Mouse (Mus musculus) CH12.LX (cell line): Measurements from ENCODE around the gene Rsbn1. TPM values are rescaled to one million over a fixed set of nuclear protein-coding genes. Genes with fewer than 3 reads are reported as not detected.

ENCODE experiments used
- DNase-seq: peaks from one replicate; pipeline ENCODE4 v3.0.0-alpha.2; 2013; ENCODE audit errors: extremely low read depth
- H3K27ac ChIP-seq: 2 replicates; pipeline ENCODE4 v1.5.1; 2012; ENCODE audit warnings: low read depth, mild to moderate bottlenecking, control low read depth, moderate library complexity; ENCODE audit not compliant: insufficient read depth
- H3K27me3 ChIP-seq: replicated peaks from 2 replicates; pipeline ENCODE3; 2012; ENCODE audit warnings: inconsistent platforms
- H3K36me3 ChIP-seq, 2 experiments: replicated peaks in 1 of 2; 2 replicates each; pipeline versions ENCODE3 to v1.6.1; 2012; ENCODE audit warnings: inconsistent platforms in 1 of 2, low read length in 1 of 2, mild to moderate bottlenecking in 1 of 2, mixed read lengths in 1 of 2, moderate library complexity in 1 of 2; ENCODE audit not compliant: control insufficient read depth in 1 of 2, insufficient read depth in 1 of 2
- H3K4me1 ChIP-seq, 2 experiments: 2 replicates each; pipeline ENCODE4 v1.6.1; 2012; ENCODE audit warnings: inconsistent platforms in 1 of 2, moderate library complexity in 1 of 2; ENCODE audit not compliant: insufficient read depth in 2 of 2, control insufficient read depth in 1 of 2
- H3K4me2 ChIP-seq: 2 replicates; pipeline ENCODE4 v1.6.1; 2012; ENCODE audit warnings: low read depth, mild to moderate bottlenecking, control low read depth; ENCODE audit not compliant: poor library complexity, insufficient read depth, severe bottlenecking
- H3K4me3 ChIP-seq, 3 experiments: fragments of 150-350 bp in 1 of 3; sonication (generic) in 1 of 3; replicated peaks in 1 of 3; 2 replicates each; pipeline versions ENCODE3 to v1.5.1; 2011 to 2012; ENCODE audit warnings: low read depth in 2 of 3, low read length in 2 of 3, mild to moderate bottlenecking in 2 of 3, moderate library complexity in 2 of 3, control low read depth in 1 of 3, improper control_type of control experiment in 1 of 3, inconsistent platforms in 1 of 3, mixed read lengths in 1 of 3; ENCODE audit not compliant: poor library complexity in 1 of 3
- H3K79me2 ChIP-seq: replicated peaks from 2 replicates; pipeline ENCODE4 v1.6.1; 2012; ENCODE audit warnings: mild to moderate bottlenecking, moderate library complexity; ENCODE audit not compliant: control insufficient read depth, poor library complexity, insufficient read depth, severe bottlenecking; ENCODE audit errors: extremely low read depth
- H3K9ac ChIP-seq: 2 replicates; pipeline ENCODE4 v1.6.1; 2012; ENCODE audit warnings: low read depth, mild to moderate bottlenecking, control low read depth, moderate library complexity; ENCODE audit not compliant: insufficient read depth
- H3K9me3 ChIP-seq: replicated peaks from 2 replicates; pipeline ENCODE3; 2012; ENCODE audit warnings: low read length, inconsistent platforms, mixed read lengths
- BHLHE40 ChIP-seq: IDR thresholded peaks from 2 replicates; pipeline ENCODE4 v1.6.1; 2011; ENCODE audit warnings: mild to moderate bottlenecking, low read depth, low read length, improper control_type of control experiment
- CHD1 ChIP-seq: IDR thresholded peaks from 2 replicates; pipeline ENCODE4 v1.6.1; 2012; ENCODE audit warnings: low read depth, low read length, improper control_type of control experiment, inconsistent platforms
- CHD2 ChIP-seq: IDR thresholded peaks from 2 replicates; pipeline ENCODE4 v1.6.1; 2011; ENCODE audit warnings: low read length, improper control_type of control experiment
- CTCF ChIP-seq, 2 experiments: IDR thresholded peaks in 1 of 2; conservative IDR thresholded peaks in 1 of 2; 2 replicates each; pipeline ENCODE4 v1.5.1; 2011 to 2012; ENCODE audit warnings: low read depth in 2 of 2, low read length in 2 of 2, improper control_type of control experiment in 1 of 2, inconsistent platforms in 1 of 2, mild to moderate bottlenecking in 1 of 2, moderate library complexity in 1 of 2
- E2F4 ChIP-seq: IDR thresholded peaks from 2 replicates; pipeline ENCODE4 v1.6.1; 2011; ENCODE audit warnings: low read depth, low read length, improper control_type of control experiment; ENCODE audit not compliant: insufficient replicate concordance
- ELF1 ChIP-seq: IDR thresholded peaks from 2 replicates; pipeline ENCODE4 v1.6.1; 2014; ENCODE audit warnings: low read depth, mild to moderate bottlenecking, inconsistent platforms, low read length, improper control_type of control experiment
- EP300 ChIP-seq: IDR thresholded peaks from 2 replicates; pipeline ENCODE4 v1.6.1; 2011; ENCODE audit warnings: low read length, improper control_type of control experiment
- ETS1 ChIP-seq: conservative IDR thresholded peaks from 2 replicates; pipeline ENCODE4 v1.6.1; 2012; ENCODE audit warnings: low read depth, mild to moderate bottlenecking, inconsistent platforms, low read length, improper control_type of control experiment, moderate library complexity
- GABPA ChIP-seq: IDR thresholded peaks from 2 replicates; pipeline ENCODE4 v1.6.1; 2012; ENCODE audit warnings: low read depth, low read length, improper control_type of control experiment, inconsistent platforms; ENCODE audit not compliant: insufficient replicate concordance
- HCFC1 ChIP-seq: IDR thresholded peaks from 2 replicates; pipeline ENCODE4 v1.6.1; 2012; ENCODE audit warnings: low read depth, mild to moderate bottlenecking, inconsistent platforms, low read length, improper control_type of control experiment
- IRF4 ChIP-seq: IDR thresholded peaks from 2 replicates; pipeline ENCODE4 v1.6.1; 2014; ENCODE audit warnings: low read depth, mild to moderate bottlenecking, inconsistent platforms, low read length, improper control_type of control experiment
- JUN ChIP-seq: IDR thresholded peaks from 2 replicates; pipeline ENCODE4 v1.6.1; 2011; ENCODE audit warnings: low read depth, mild to moderate bottlenecking, low read length, improper control_type of control experiment, moderate library complexity; ENCODE audit not compliant: insufficient read depth
- JUND ChIP-seq: conservative IDR thresholded peaks from 2 replicates; pipeline ENCODE4 v1.6.1; 2011; ENCODE audit warnings: low read depth, low read length, improper control_type of control experiment
- KAT2A ChIP-seq: IDR thresholded peaks from 2 replicates; pipeline ENCODE4 v1.6.1; 2012; ENCODE audit warnings: low read length, improper control_type of control experiment, inconsistent platforms; ENCODE audit not compliant: insufficient replicate concordance
- MAFK ChIP-seq: IDR thresholded peaks from 2 replicates; pipeline ENCODE4 v1.6.1; 2011; ENCODE audit warnings: low read length, improper control_type of control experiment; ENCODE audit not compliant: insufficient replicate concordance
- MAX ChIP-seq: IDR thresholded peaks from 2 replicates; pipeline ENCODE4 v1.6.1; 2011; ENCODE audit warnings: low read length, improper control_type of control experiment
- MAZ ChIP-seq: IDR thresholded peaks from 2 replicates; pipeline ENCODE4 v1.6.1; 2012; ENCODE audit warnings: low read depth, mild to moderate bottlenecking, inconsistent platforms, low read length, improper control_type of control experiment, moderate library complexity
- MEF2A ChIP-seq: IDR thresholded peaks from 2 replicates; pipeline ENCODE4 v1.6.1; 2014; ENCODE audit warnings: low read depth, mild to moderate bottlenecking, inconsistent platforms, low read length, improper control_type of control experiment, borderline replicate concordance
- MXI1 ChIP-seq: IDR thresholded peaks from 2 replicates; pipeline ENCODE4 v1.6.1; 2011; ENCODE audit warnings: mild to moderate bottlenecking, low read depth, low read length, improper control_type of control experiment
- MYC ChIP-seq: IDR thresholded peaks from 2 replicates; pipeline ENCODE4 v1.6.1; 2011; ENCODE audit warnings: low read depth, mild to moderate bottlenecking, improper control_type of control experiment, low read length
- NELFE ChIP-seq: IDR thresholded peaks from 2 replicates; pipeline ENCODE4 v1.6.1; 2011; ENCODE audit warnings: low read depth, low read length, improper control_type of control experiment
- NRF1 ChIP-seq: IDR thresholded peaks from 2 replicates; pipeline ENCODE4 v1.6.1; 2014; ENCODE audit warnings: low read depth, mild to moderate bottlenecking, inconsistent platforms, low read length, improper control_type of control experiment, moderate library complexity
- PAX5 ChIP-seq: IDR thresholded peaks from 2 replicates; pipeline ENCODE4 v1.6.1; 2012; ENCODE audit warnings: low read length, inconsistent platforms, mixed read lengths
- POLR2A ChIP-seq: IDR thresholded peaks from 2 replicates; pipeline ENCODE4 v1.6.1; 2011; ENCODE audit warnings: low read depth, mild to moderate bottlenecking, improper control_type of control experiment, low read length
- POLR2AphosphoS2 ChIP-seq: IDR thresholded peaks from 2 replicates; pipeline ENCODE4 v1.6.1; 2011; ENCODE audit warnings: low read depth, low read length, improper control_type of control experiment
- RAD21 ChIP-seq: IDR thresholded peaks from 2 replicates; pipeline ENCODE4 v1.6.1; 2011; ENCODE audit warnings: low read depth, mild to moderate bottlenecking, low read length, improper control_type of control experiment, moderate library complexity
- RCOR1 ChIP-seq: conservative IDR thresholded peaks from 2 replicates; pipeline ENCODE4 v1.6.1; 2012; ENCODE audit warnings: low read depth, mild to moderate bottlenecking, inconsistent platforms, low read length, improper control_type of control experiment
- SIN3A ChIP-seq: IDR thresholded peaks from 2 replicates; pipeline ENCODE4 v1.6.1; 2012; ENCODE audit warnings: low read length, improper control_type of control experiment, inconsistent platforms
- SMC3 ChIP-seq: IDR thresholded peaks from 2 replicates; pipeline ENCODE4 v1.6.1; 2011; ENCODE audit warnings: low read depth, low read length, improper control_type of control experiment
- TBP ChIP-seq: conservative IDR thresholded peaks from 2 replicates; pipeline ENCODE4 v1.6.1; 2011; ENCODE audit warnings: low read depth, low read length, improper control_type of control experiment
- TCF12 ChIP-seq: IDR thresholded peaks from 2 replicates; pipeline ENCODE4 v1.6.1; 2014; ENCODE audit warnings: low read depth, mild to moderate bottlenecking, inconsistent platforms, low read length, improper control_type of control experiment
- UBTF ChIP-seq: IDR thresholded peaks from 2 replicates; pipeline ENCODE4 v1.6.1; 2012; ENCODE audit warnings: low read depth, mild to moderate bottlenecking, inconsistent platforms, low read length, improper control_type of control experiment, moderate library complexity
- USF1 ChIP-seq: IDR thresholded peaks from 2 replicates; pipeline ENCODE4 v1.6.1; 2014; ENCODE audit warnings: low read depth, mild to moderate bottlenecking, inconsistent platforms, low read length, improper control_type of control experiment
- USF2 ChIP-seq: conservative IDR thresholded peaks from 2 replicates; pipeline ENCODE4 v1.6.1; 2011; ENCODE audit warnings: low read depth, low read length, improper control_type of control experiment
- ZC3H11A ChIP-seq: IDR thresholded peaks from 2 replicates; pipeline ENCODE4 v1.6.1; 2012; ENCODE audit warnings: low read depth, mild to moderate bottlenecking, inconsistent platforms, low read length, improper control_type of control experiment
- ZKSCAN1 ChIP-seq: IDR thresholded peaks from 2 replicates; pipeline ENCODE4 v1.6.1; 2012; ENCODE audit warnings: low read depth, inconsistent platforms, low read length, improper control_type of control experiment, borderline replicate concordance
- ZMIZ1 ChIP-seq: IDR thresholded peaks from 2 replicates; pipeline ENCODE4 v1.6.1; 2012; ENCODE audit warnings: low read depth, mild to moderate bottlenecking, inconsistent platforms, low read length, improper control_type of control experiment
- ZNF384 ChIP-seq: IDR thresholded peaks from 2 replicates; pipeline ENCODE4 v1.6.1; 2012; ENCODE audit warnings: low read depth, low read length, improper control_type of control experiment, inconsistent platforms
- dilution Hi-C: fragments of 300-500 bp; cut with MboI; formaldehyde crosslinking; loops from 2 replicates; pipeline ENCODE4 v1.14.3; 2020; ENCODE audit warnings: low sequenced_read_pairs; ENCODE audit not compliant: extremely low pct_unique_long_range_greater_than_20kb, extremely low pct_ligation_motif_present
- in situ Hi-C: fragments of 300-500 bp; cut with MboI; formaldehyde crosslinking; loops from 3 replicates; pipeline ENCODE4 v1.14.3; 2019; ENCODE audit warnings: low sequenced_read_pairs, low pct_ligation_motif_present, low pct_unique_long_range_greater_than_20kb, mixed read lengths
- polyA plus RNA-seq: library from polyadenylated mRNA; unstranded; fragments of >175 nt; gene quantifications from 2 replicates; pipeline ENCODE4 v1.2.1, GENCODE M21; 2012; ENCODE audit warnings: low read depth; ENCODE audit not compliant: insufficient read length
- total RNA-seq, 2 experiments: library from RNA; depleted of rRNA; stranded (reverse); fragments of 300-350 nt in 1 of 2; fragments of >200 nt in 1 of 2; gene quantifications; 2 replicates each; pipeline ENCODE4 v1.2.3; 2012 to 2014

Gene Rsbn1
- total and polyA plus RNA-seq, 3 experiments: 13.0 to 19.6 (median 13.8) TPM

GRCm38 (mm10) chr3:103887581-103887980 is 26.3 kb upstream of the Rsbn1 start:
- Histone ChIP-seq H3K27me3 (no peaks in the 10 kb centered on the region), H3K79me2 (peaks cover 6% of the 10 kb centered on the region), H3K27ac (peak overlapping the region; percentile 21; the same call in 1 of the 2 replicates), H3K9ac (no peak overlapping the region), H3K4me3 (no peak overlapping the region), H3K36me3 (peaks cover 47 to 71% of the 10 kb centered on the region in 2 experiments), H3K9me3 (no peaks in the 10 kb centered on the region), H3K4me2 (no peak overlapping the region), H3K4me1 (peaks cover under 1 to 20% of the 10 kb centered on the region in 2 experiments; a peak in 3 of 4 replicates)
- DNase-seq: peak; percentile 68
- dilution Hi-C loops: no loop called here
- in situ Hi-C loops: no loop called here
- no peak for TF ChIP-seq MYC
- TF ChIP-seq KAT2A: no peak
- no peak for TF ChIP-seq MAX
- TF ChIP-seq UBTF: no peak
- peak; percentile 21 to 81; a peak in 3 of 4 replicates for TF ChIP-seq CTCF (conservative IDR thresholded peaks at IDR 0.05 in 1 of 2, IDR thresholded peaks at IDR 0.05 in 1 of 2; ENCODE audit: low read depth in 2 of 2, low read length in 2 of 2)
- TF ChIP-seq JUN: no peak
- no peak for TF ChIP-seq MAFK
- TF ChIP-seq E2F4: no peak
- TF ChIP-seq GABPA: no peak
- TF ChIP-seq USF2: no peak
- TF ChIP-seq EP300: no peak
- TF ChIP-seq NRF1: no peak
- TF ChIP-seq NELFE: no peak
- TF ChIP-seq SMC3: peak; percentile 85
- no peak for TF ChIP-seq TBP
- TF ChIP-seq MAZ: no peak
- no peak for TF ChIP-seq MXI1
- no peak; the same call in 1 of the 2 replicates for TF ChIP-seq ZNF384
- no peak for TF ChIP-seq TCF12
- TF ChIP-seq SIN3A: no peak
- no peak for TF ChIP-seq HCFC1
- no peak for TF ChIP-seq BHLHE40
- 0 out of 2 replicates have a peak, but pooled peaks have one; percentile 11 for TF ChIP-seq MEF2A
- TF ChIP-seq JUND: no peak; the same call in 1 of the 2 replicates
- peak; percentile 72 for TF ChIP-seq RAD21
- TF ChIP-seq POLR2A: no peak
- no peak for TF ChIP-seq ETS1
- TF ChIP-seq ZKSCAN1: no peak
- no peak for TF ChIP-seq POLR2AphosphoS2
- TF ChIP-seq PAX5: no peak
- no peak for TF ChIP-seq ZMIZ1
- no peak for TF ChIP-seq RCOR1
- 0 out of 2 replicates have a peak, but pooled peaks have one; percentile 29 for TF ChIP-seq IRF4
- TF ChIP-seq ELF1: no peak
- no peak for TF ChIP-seq USF1
- no peak for TF ChIP-seq CHD1
- peak; percentile 40; the same call in 1 of the 2 replicates for TF ChIP-seq ZC3H11A
- no peak for TF ChIP-seq CHD2
